Mouse (Mus musculus): ENCODE data around the gene Tdrd3. TPM values are rescaled to one million over a fixed set of nuclear protein-coding genes. Genes with fewer than 3 reads are reported as not detected.

The Tdrd3 gene
- 8.6 and 9.0 TPM in 2 replicates for polyA plus RNA-seq (2021; fragmentation: Nextera tagmentation)
- long read RNA-seq, experiment 1, full-length matches to known transcripts, result 38 of 55 reads
- long read RNA-seq, experiment 1, partial matches to known transcripts, result 6 of 55 reads
- long read RNA-seq, experiment 1, other reads (novel, unspliced or antisense), result 11 of 55 reads
- long read RNA-seq, experiment 2, transcript Tdrd3-202 (14 exons, 2,657 nt), result major isoform, 7 of 12 reads
- long read RNA-seq, experiment 2, partial matches to known transcripts, result 2 of 12 reads
- long read RNA-seq, experiment 2, other reads (novel, unspliced or antisense), result 2 of 12 reads

GRCm38 (mm10) chr14:87415808-87416721, at the start of gene Tdrd3:
TSS of gene Tdrd3 (plus strand) at chr14:87416639.

